Comparison of ENCODE assay signal across 26 mouse cellular contexts in the genomic region with DNA sequence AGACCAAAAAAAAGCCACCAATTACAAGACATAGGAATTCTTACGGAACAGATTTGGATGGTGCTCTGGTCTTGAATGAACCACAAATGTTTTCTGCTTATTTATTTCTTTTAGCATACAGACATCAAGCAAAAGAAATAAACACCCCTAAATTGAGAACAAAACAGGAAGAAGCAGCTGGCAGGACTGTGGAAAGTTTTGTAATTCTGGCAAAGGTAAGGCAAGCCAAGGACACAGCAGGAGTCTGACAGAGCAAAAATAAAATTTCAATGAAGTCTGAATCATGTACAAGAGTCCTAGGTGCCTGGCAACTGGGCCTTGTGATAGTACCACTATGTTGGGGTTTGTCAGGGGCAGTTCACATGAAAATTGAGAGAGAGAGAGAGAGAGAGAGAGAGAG.
"Had no signal": no experiment of that assay in that cellular context is flagged by ENCODE, and none has a peak within 500 bp of the region (broad histone marks: within the 10 kb centered on the region; RNA-seq: fewer than 3 reads in every experiment).

No protein-coding gene starts in this region.

- H3K4me1 ChIP-seq: heart, embryonic 13.5 days; heart, embryonic 15.5 days; hindbrain, embryonic 13.5 days; hindbrain, embryonic 15.5 days; kidney, embryonic 15.5 days; limb, embryonic 13.5 days; limb, embryonic 15.5 days; liver, embryonic 12.5 days had no signal

- H3K9me3 ChIP-seq: heart, embryonic 13.5 days; heart, embryonic 15.5 days; hindbrain, embryonic 13.5 days; hindbrain, embryonic 15.5 days; kidney, embryonic 15.5 days; limb, embryonic 13.5 days; limb, embryonic 15.5 days; liver, embryonic 12.5 days had no signal

- H3K36me3 ChIP-seq: heart, embryonic 13.5 days; heart, embryonic 15.5 days; hindbrain, embryonic 13.5 days; hindbrain, embryonic 15.5 days; kidney, embryonic 15.5 days; limb, embryonic 13.5 days; limb, embryonic 15.5 days; liver, embryonic 12.5 days had no signal

- DNase-seq: gastrocnemius, postnatal 14 days; gastrocnemius, postnatal 36 days; heart, adult 11 months; heart, adult 2 months; heart, postnatal 14 days; heart, postnatal 36 days; kidney, adult 11 months; kidney, adult 2 months; kidney, adult 9 months; kidney, postnatal 14 days; kidney, postnatal 36 days; layer of hippocampus, adult 9-11 months; layer of hippocampus, postnatal 36 days; left cerebral cortex, postnatal 4 days had no signal

- H3K27ac ChIP-seq: heart, adult 2 months; heart, embryonic 13.5 days; heart, embryonic 15.5 days; hindbrain, embryonic 13.5 days; hindbrain, embryonic 15.5 days; hindbrain, postnatal 0 days; kidney, embryonic 15.5 days; kidney, postnatal 0 days; limb, embryonic 13.5 days; limb, embryonic 15.5 days; liver, embryonic 12.5 days; liver, embryonic 14.5 days had no signal

- H3K9ac ChIP-seq: heart, embryonic 13.5 days; heart, embryonic 15.5 days; hindbrain, embryonic 13.5 days; hindbrain, embryonic 15.5 days; kidney, embryonic 15.5 days; limb, embryonic 13.5 days; limb, embryonic 15.5 days; liver, embryonic 12.5 days; liver, embryonic 14.5 days had no signal

- ATAC-seq: hindbrain, postnatal 0 days; liver, embryonic 12.5 days had no signal

- H3K4me2 ChIP-seq: heart, embryonic 11.5 days; heart, embryonic 13.5 days; heart, embryonic 15.5 days; hindbrain, embryonic 13.5 days; hindbrain, embryonic 15.5 days; kidney, embryonic 15.5 days; limb, embryonic 13.5 days; limb, embryonic 15.5 days; liver, embryonic 12.5 days had no signal

- H3K4me3 ChIP-seq: heart, adult 2 months; heart, embryonic 13.5 days; heart, embryonic 15.5 days; hindbrain, embryonic 13.5 days; hindbrain, embryonic 15.5 days; kidney, embryonic 15.5 days; limb, embryonic 13.5 days; limb, embryonic 15.5 days; liver, embryonic 12.5 days had no signal
